Mouse (Mus musculus) ES-Bruce4 (cell line): ENCODE data around the gene Ankrd33b. TPM values are rescaled to one million over a fixed set of nuclear protein-coding genes. Genes with fewer than 3 reads are reported as not detected.

Source experiments
- H3K27ac ChIP-seq: 2 replicates; pipeline ENCODE4 v1.5.1; 2012; ENCODE audit warnings: low read length, inconsistent platforms; ENCODE audit not compliant: insufficient read depth
- H3K27me3 ChIP-seq: 2 replicates; pipeline ENCODE4 v1.6.1; 2012; ENCODE audit warnings: mild to moderate bottlenecking, low read length, inconsistent platforms; ENCODE audit not compliant: control insufficient read depth, poor library complexity, insufficient read depth, severe bottlenecking
- H3K36me3 ChIP-seq: 2 replicates; pipeline ENCODE4 v1.6.1; 2012; ENCODE audit warnings: inconsistent platforms, mild to moderate bottlenecking, low read length, moderate library complexity; ENCODE audit not compliant: control insufficient read depth, poor library complexity, insufficient read depth, severe bottlenecking
- H3K4me1 ChIP-seq: one replicate; pipeline ENCODE4 v1.8.1; 2011; ENCODE audit warnings: low read length; ENCODE audit not compliant: control insufficient read depth, insufficient read depth
- H3K4me3 ChIP-seq: 2 replicates; pipeline ENCODE4 v1.5.1; 2011; ENCODE audit warnings: low read depth, mild to moderate bottlenecking, low read length
- H3K9ac ChIP-seq: 2 replicates; pipeline ENCODE4 v1.6.1; 2012; ENCODE audit warnings: low read depth, mild to moderate bottlenecking, inconsistent platforms; ENCODE audit not compliant: poor library complexity, severe bottlenecking
- H3K9me3 ChIP-seq: replicated peaks from 2 replicates; pipeline ENCODE4 v1.6.1; 2012; ENCODE audit warnings: mild to moderate bottlenecking, low read length, inconsistent platforms; ENCODE audit not compliant: control insufficient read depth, poor library complexity, insufficient read depth, severe bottlenecking
- CTCF ChIP-seq: IDR thresholded peaks from one replicate; pipeline ENCODE4 v1.8.1; 2011; ENCODE audit warnings: low read depth, low read length
- EP300 ChIP-seq: IDR thresholded peaks from 2 replicates; pipeline ENCODE4 v1.6.1; 2011; ENCODE audit warnings: low read depth, low read length; ENCODE audit not compliant: insufficient read depth
- POLR2A ChIP-seq: IDR thresholded peaks from one replicate; pipeline ENCODE4 v1.8.1; 2011; ENCODE audit warnings: low read length; ENCODE audit not compliant: insufficient read depth
- polyA plus RNA-seq: library from polyadenylated mRNA; stranded (reverse); fragments of >200 nt; gene quantifications from 2 replicates; pipeline ENCODE4 v1.2.4, GENCODE M21; 2011; ENCODE audit warnings: low read depth; ENCODE audit not compliant: missing spikeins, insufficient read depth, insufficient read length

Gene Ankrd33b
- polyA plus RNA-seq, 1 experiment, result 1.6 TPM

DNA sequence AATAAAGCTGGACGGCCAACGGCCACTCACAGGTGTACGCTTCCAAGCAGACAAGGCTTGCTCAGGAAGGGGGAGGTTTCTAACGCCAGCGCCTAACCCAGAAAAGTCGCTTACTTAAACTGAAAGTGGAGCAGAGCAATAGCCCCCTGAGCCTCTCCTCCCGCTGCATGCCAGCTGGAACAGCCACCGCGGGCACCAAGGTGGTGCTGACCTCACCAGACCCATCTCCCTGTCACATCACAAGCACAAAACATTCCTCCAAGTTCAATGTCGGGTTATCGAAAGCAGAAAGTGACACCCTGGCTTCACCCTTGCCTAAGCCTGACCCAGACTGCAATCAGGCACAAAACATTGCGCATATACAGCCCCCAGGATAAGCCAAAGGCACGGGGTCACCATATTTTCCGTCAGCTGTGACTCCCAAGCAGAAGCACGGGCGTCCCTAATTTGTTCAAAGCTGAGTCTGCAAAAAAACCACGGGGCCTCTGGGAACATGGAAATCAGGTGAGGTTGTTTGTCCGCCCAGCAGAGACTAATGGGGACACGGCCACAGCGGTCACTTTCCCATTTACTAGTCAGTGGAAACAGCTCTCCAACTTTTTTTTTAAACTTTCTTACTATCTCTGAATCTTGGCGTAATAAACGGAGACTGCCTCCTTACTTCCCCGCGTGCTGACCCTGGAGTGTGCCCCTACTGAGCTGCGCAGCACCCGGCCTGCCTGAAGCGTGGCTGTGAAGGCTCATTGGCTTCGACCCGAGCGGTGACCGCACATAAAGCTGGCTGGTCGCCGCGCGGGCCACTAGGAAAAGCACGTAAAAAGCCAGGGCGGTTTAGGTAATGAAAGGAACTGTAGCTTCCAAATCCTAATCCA, 1.6 kb downstream of the Ankrd33b start:
- Histone ChIP-seq H3K27ac (no peak overlapping the region), H3K4me3 (peak overlapping the region; percentile 79), H3K4me1 (no peaks in the 10 kb centered on the region), H3K9ac (0 out of 2 replicates have a peak overlapping the region, but pooled peaks have one; percentile 14), H3K36me3 (no peaks in the 10 kb centered on the region), H3K9me3 (no peaks in the 10 kb centered on the region), H3K27me3 (peaks cover 18% of the 10 kb centered on the region)
- TF ChIP-seq POLR2A (no peak), CTCF (no peak), EP300 (no peak)

DNA sequence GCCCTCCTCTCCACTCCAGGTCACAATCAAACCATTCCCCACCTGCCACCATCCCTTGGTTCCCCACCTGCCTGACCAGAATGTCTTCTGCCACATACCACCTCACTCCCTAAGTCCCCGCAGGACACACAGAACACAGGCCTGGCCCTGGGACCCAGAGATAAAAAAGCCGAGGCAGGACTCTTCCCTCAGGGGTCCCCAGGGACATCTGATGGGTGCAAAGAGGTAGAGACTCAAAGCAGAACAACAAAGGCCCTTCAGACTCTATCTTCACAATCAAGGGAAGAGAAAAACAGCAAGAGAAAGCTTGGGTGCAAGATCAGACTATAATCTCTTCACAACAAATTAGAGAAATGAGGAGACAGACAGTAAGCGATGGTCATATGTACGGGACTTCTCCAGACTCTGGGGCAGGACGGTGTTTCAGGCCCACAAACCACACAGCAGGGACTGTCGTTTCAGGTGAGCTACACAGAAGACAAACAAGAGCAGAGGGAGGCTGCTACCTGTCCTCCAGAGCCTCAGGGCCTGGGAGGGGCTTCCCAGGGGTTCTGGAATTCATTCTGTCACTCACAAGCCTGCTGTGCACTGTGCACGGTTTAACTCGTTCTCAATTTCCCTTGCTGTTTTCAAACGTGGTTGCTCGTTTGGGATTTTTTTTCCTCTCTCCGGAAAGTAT, 2.3 kb downstream of the Ankrd33b start:
- no peaks in the 10 kb centered on the region for H3K36me3 ChIP-seq
- H3K9ac ChIP-seq, result no peak overlapping the region
- H3K27me3 ChIP-seq, result peaks cover 18% of the 10 kb centered on the region

DNA sequence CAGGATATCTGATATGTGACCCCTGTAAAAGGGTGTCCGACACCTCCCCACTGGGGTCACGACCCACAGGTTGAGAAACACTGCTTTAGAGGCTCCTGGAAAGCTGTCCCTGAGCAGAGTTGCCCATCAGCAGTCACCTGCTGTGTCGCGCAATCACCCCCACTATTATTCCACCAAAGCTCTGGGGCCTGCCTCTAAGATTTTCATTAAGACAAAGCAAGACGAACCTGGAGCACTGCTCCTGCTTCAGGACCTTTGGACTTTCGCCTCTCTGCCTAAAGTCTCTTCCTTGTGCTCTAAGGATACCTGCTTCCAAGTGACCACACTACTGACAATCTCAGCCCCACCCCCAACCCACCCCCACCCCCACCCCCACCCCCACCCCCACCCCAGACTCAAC, 3.1 kb downstream of the Ankrd33b start:
- Histone ChIP-seq H3K9me3 (no peaks in the 10 kb centered on the region), H3K27ac (no peak overlapping the region), H3K4me3 (no peak overlapping the region), H3K9ac (no peak overlapping the region), H3K36me3 (no peaks in the 10 kb centered on the region), H3K27me3 (peaks cover 18% of the 10 kb centered on the region), H3K4me1 (no peaks in the 10 kb centered on the region)
- TF ChIP-seq EP300, result no peak
- TF ChIP-seq POLR2A, result no peak
- no peak for TF ChIP-seq CTCF

More for the DNA sequence above, 2.3 kb downstream of the Ankrd33b start:
- Histone ChIP-seq H3K27ac (no peak overlapping the region), H3K4me1 (no peaks in the 10 kb centered on the region), H3K9me3 (no peaks in the 10 kb centered on the region), H3K4me3 (no peak overlapping the region)
- TF ChIP-seq EP300 (no peak), POLR2A (no peak), CTCF (no peak)

DNA sequence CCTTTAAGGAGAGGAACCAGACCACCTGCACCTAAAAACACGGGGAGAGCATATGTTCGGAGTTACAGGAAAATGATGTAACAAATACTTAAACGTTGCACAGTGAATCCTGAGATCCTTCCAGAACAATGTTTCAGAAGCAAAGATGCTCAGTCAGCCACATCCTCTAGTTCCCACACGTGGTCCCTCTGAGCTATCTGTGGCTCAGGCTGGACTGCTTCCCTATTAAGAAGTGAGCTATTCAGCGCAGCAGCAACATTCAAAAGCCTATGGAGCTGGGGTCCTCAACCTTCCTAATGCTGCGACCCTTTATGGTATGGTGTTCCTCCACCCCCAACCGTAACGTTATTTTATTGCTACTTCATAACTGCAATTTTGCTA, 3.6 kb downstream of the Ankrd33b start:
- H3K4me1 ChIP-seq, result no peaks in the 10 kb centered on the region
- no peak overlapping the region for H3K27ac ChIP-seq
- H3K27me3 ChIP-seq, result peaks cover 18% of the 10 kb centered on the region
- TF ChIP-seq CTCF (no peak), POLR2A (no peak), EP300 (no peak)
- no peak overlapping the region for H3K9ac ChIP-seq
- no peaks in the 10 kb centered on the region for H3K9me3 ChIP-seq
- H3K4me3 ChIP-seq, result no peak overlapping the region
- H3K36me3 ChIP-seq, result no peaks in the 10 kb centered on the region

DNA sequence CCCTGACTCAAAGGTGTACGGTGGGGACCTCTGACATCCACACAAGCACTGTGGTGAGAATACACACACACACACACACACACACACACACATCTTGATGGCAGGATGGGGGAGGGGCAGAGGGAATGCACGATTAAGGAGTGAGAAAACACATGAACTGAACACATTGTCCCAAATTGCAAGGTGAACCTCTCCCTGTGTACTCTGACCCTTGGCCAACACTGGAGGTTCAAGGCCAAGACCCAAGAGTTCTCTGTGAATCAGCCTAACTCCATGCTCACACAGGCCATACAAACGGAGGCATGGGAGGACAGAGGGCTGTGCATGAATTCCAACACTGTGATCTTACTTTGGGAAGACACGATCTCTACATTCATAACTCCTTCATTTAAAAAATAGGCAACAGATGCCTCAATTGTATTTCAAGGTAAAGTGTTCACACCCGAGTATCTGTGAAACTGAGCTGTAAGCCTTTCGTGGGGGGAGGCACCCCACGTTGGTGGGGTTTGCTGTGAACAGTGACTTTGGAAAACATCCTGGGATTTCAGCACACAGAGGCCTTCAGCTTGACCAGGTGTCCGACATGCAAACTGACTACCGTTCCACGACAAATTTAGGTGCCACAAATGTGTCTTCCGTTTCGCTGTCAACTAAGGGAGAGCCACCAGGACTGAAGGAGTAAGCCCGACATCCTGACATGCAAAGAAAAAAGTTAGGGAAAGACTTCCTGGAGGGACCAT, 4.1 kb downstream of the Ankrd33b start:
- H3K27me3 ChIP-seq, result peaks cover 18% of the 10 kb centered on the region
- no peaks in the 10 kb centered on the region for H3K9me3 ChIP-seq
- TF ChIP-seq EP300, result no peak
- no peak for TF ChIP-seq CTCF
- TF ChIP-seq POLR2A, result no peak
- no peak overlapping the region for H3K9ac ChIP-seq
- no peak overlapping the region for H3K27ac ChIP-seq
- H3K4me1 ChIP-seq, result no peaks in the 10 kb centered on the region
- no peaks in the 10 kb centered on the region for H3K36me3 ChIP-seq
- H3K4me3 ChIP-seq, result no peak overlapping the region

DNA sequence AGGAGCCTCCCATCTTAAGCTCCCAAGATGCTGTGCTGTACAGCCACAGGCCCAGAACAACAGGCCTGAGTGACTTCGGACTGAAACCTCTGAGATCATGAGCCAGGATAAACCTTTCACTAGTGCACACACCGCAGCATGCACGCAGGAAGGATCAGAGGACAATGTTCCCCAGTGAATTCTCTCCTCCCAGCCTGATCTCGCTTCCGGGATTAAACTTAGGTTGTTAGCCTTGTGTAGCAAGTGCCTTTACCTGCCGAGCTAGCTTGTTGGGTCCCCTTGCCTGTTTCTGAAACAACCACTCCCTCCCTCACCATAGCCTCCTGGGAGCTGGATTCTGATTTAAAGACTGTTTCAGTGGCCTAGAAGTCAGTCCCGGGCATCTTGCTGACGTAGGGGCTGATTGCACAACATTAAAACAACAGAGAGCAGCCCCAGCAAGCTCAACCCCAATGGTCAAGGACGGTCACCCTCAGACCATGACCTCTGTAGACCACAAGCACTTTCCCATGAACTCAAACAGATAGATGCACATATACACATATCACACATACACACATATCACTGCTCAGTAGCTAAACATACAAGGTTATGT, 6.2 kb downstream of the Ankrd33b start:
- Histone ChIP-seq H3K4me3 (no peak overlapping the region), H3K9ac (no peak overlapping the region), H3K27me3 (peaks cover 8% of the 10 kb centered on the region), H3K27ac (no peak overlapping the region), H3K9me3 (no peaks in the 10 kb centered on the region), H3K4me1 (no peaks in the 10 kb centered on the region), H3K36me3 (no peaks in the 10 kb centered on the region)
- TF ChIP-seq EP300, result no peak
